Mouse (Mus musculus): ENCODE data around the gene 1700037H04Rik. TPM values are rescaled to one million over a fixed set of nuclear protein-coding genes. Genes with fewer than 3 reads are reported as not detected.
A peak's percentile ranks its signal among the peaks of the same experiment; 100 is the strongest.

The 1700037H04Rik gene
- polyA plus RNA-seq, 1 experiment from 2014 or later = 99.0 TPM

- H3K4me2 ChIP-seq = no peak overlapping the region
- peaks cover 5% of the 10 kb centered on the region for H3K4me1 ChIP-seq (replicated peaks)
- no peaks in the 10 kb centered on the region for H3K27me3 ChIP-seq
- ATAC-seq (ENCODE audit: low read depth) = no peak
- WGBS = 94% methylated on average over 8 of the region's 8 CpGs
- no peak overlapping the region for H3K4me3 ChIP-seq
- no peak overlapping the region for H3K27ac ChIP-seq (replicated peaks)
- no peaks in the 10 kb centered on the region for H3K9me3 ChIP-seq
- peaks cover 38% of the 10 kb centered on the region for H3K36me3 ChIP-seq
- no peak overlapping the region for H3K9ac ChIP-seq
These were observed 18.4 kb downstream of the 1700037H04Rik start for GRCm38 (mm10) chr2:131141336-131141986.

- no peak overlapping the region for H3K9ac ChIP-seq
- no peak overlapping the region for H3K4me3 ChIP-seq
- no peak overlapping the region for H3K4me2 ChIP-seq
- H3K4me1 ChIP-seq (replicated peaks) = peaks cover 5% of the 10 kb centered on the region
- H3K9me3 ChIP-seq = no peaks in the 10 kb centered on the region
- no peak for ATAC-seq (ENCODE audit: low read depth)
- H3K27ac ChIP-seq (replicated peaks) = no peak overlapping the region
- H3K27me3 ChIP-seq = no peaks in the 10 kb centered on the region
- peaks cover 29% of the 10 kb centered on the region for H3K36me3 ChIP-seq
- 83% methylated on average over 5 of the region's 5 CpGs for WGBS
These were observed 19.4 kb downstream of the 1700037H04Rik start for GRCm38 (mm10) chr2:131140533-131140905.

- no peak overlapping the region for H3K9ac ChIP-seq
- WGBS = 70% methylated on average over 5 of the region's 5 CpGs
- H3K4me2 ChIP-seq = no peak overlapping the region
- peaks cover 5% of the 10 kb centered on the region for H3K4me1 ChIP-seq (replicated peaks)
- no peaks in the 10 kb centered on the region for H3K9me3 ChIP-seq
- no peak for ATAC-seq (ENCODE audit: low read depth)
- H3K27me3 ChIP-seq = no peaks in the 10 kb centered on the region
- no peak overlapping the region for H3K4me3 ChIP-seq
- H3K27ac ChIP-seq (replicated peaks) = no peak overlapping the region
- H3K36me3 ChIP-seq = peaks cover 24% of the 10 kb centered on the region
These were observed 19.9 kb downstream of the 1700037H04Rik start for GRCm38 (mm10) chr2:131139886-131140532.

- Histone ChIP-seq H3K4me1 (replicated peaks) (peaks cover 5% of the 10 kb centered on the region), H3K9ac (no peak overlapping the region), H3K4me3 (no peak overlapping the region), H3K36me3 (peaks cover 16% of the 10 kb centered on the region), H3K27ac (replicated peaks) (no peak overlapping the region), H3K9me3 (no peaks in the 10 kb centered on the region), H3K4me2 (no peak overlapping the region), H3K27me3 (no peaks in the 10 kb centered on the region)
- 96% methylated on average over 5 of the region's 5 CpGs for WGBS
- no peak for ATAC-seq (ENCODE audit: low read depth)
These were observed 20.6 kb downstream of the 1700037H04Rik start for GRCm38 (mm10) chr2:131139287-131139686.

GRCm38 (mm10) chr2:131138760-131139159, 21.1 kb downstream of the 1700037H04Rik start:
- no peak for ATAC-seq (ENCODE audit: low read depth)
- Histone ChIP-seq H3K4me2 (no peak overlapping the region), H3K4me3 (no peak overlapping the region), H3K4me1 (replicated peaks) (peaks cover 5% of the 10 kb centered on the region), H3K36me3 (peaks cover 13% of the 10 kb centered on the region), H3K27me3 (no peaks in the 10 kb centered on the region), H3K9me3 (no peaks in the 10 kb centered on the region), H3K27ac (replicated peaks) (no peak overlapping the region), H3K9ac (no peak overlapping the region)
- whole genome bisulfite sequencing = 90% methylated on average over 7 of the region's 7 CpGs

GRCm38 (mm10) chr2:131138296-131138695, 21.6 kb downstream of the 1700037H04Rik start:
- H3K36me3 ChIP-seq = peaks cover 9% of the 10 kb centered on the region
- no peak for ATAC-seq (ENCODE audit: low read depth)
- WGBS = 85% methylated on average over 4 of the region's 4 CpGs

GRCm38 (mm10) chr2:131135521-131136139, 24.3 kb downstream of the 1700037H04Rik start:
- Histone ChIP-seq H3K9ac (no peak overlapping the region), H3K27ac (replicated peaks) (no peak overlapping the region), H3K4me2 (no peak overlapping the region), H3K9me3 (no peaks in the 10 kb centered on the region), H3K4me3 (no peak overlapping the region), H3K27me3 (no peaks in the 10 kb centered on the region), H3K36me3 (0 out of 2 replicates have a peak, but pooled peaks cover 3% of the 10 kb centered on the region), H3K4me1 (replicated peaks) (no peaks in the 10 kb centered on the region)
- WGBS = 69% methylated on average over 11 of the region's 11 CpGs
- ATAC-seq (ENCODE audit: low read depth) = no peak

More at GRCm38 (mm10) chr2:131138296-131138695, 21.6 kb downstream of the 1700037H04Rik start:
- no peak overlapping the region for H3K27ac ChIP-seq (replicated peaks)
- H3K4me1 ChIP-seq (replicated peaks) = peaks cover 5% of the 10 kb centered on the region
- H3K27me3 ChIP-seq = no peaks in the 10 kb centered on the region
- H3K9ac ChIP-seq = no peak overlapping the region
- H3K4me2 ChIP-seq = no peak overlapping the region
- no peak overlapping the region for H3K4me3 ChIP-seq
- H3K9me3 ChIP-seq = no peaks in the 10 kb centered on the region

GRCm38 (mm10) chr2:131134826-131135400, 25.0 kb downstream of the 1700037H04Rik start:
- peak overlapping the region; percentile 18; the same call in 1 of the 2 replicates for H3K27ac ChIP-seq (replicated peaks)
- WGBS = 82% methylated on average over 8 of the region's 8 CpGs

GRCm38 (mm10) chr2:131134381-131134780, 25.5 kb downstream of the 1700037H04Rik start:
- WGBS = 33% methylated on average over 1 of the region's 1 CpGs
- no peak overlapping the region for H3K9ac ChIP-seq
- no peak overlapping the region for H3K4me3 ChIP-seq
- 0 out of 2 replicates have a peak, but pooled peaks cover 3% of the 10 kb centered on the region for H3K36me3 ChIP-seq
- no peaks in the 10 kb centered on the region for H3K27me3 ChIP-seq
- no peaks in the 10 kb centered on the region for H3K9me3 ChIP-seq
- peak overlapping the region; percentile 18; the same call in 1 of the 2 replicates for H3K27ac ChIP-seq (replicated peaks)
- H3K4me1 ChIP-seq (replicated peaks) = no peaks in the 10 kb centered on the region
- ATAC-seq (ENCODE audit: low read depth) = no peak
- H3K4me2 ChIP-seq = no peak overlapping the region

More at GRCm38 (mm10) chr2:131134826-131135400, 25.0 kb downstream of the 1700037H04Rik start:
- Histone ChIP-seq H3K9ac (no peak overlapping the region), H3K36me3 (0 out of 2 replicates have a peak, but pooled peaks cover 3% of the 10 kb centered on the region), H3K4me1 (replicated peaks) (no peaks in the 10 kb centered on the region), H3K27me3 (no peaks in the 10 kb centered on the region), H3K4me2 (no peak overlapping the region), H3K4me3 (no peak overlapping the region), H3K9me3 (no peaks in the 10 kb centered on the region)
- ATAC-seq (ENCODE audit: low read depth) = no peak

- Histone ChIP-seq H3K9ac (no peak within 1 kb of the TSS), H3K4me1 (replicated peaks) (no peaks in the 10 kb centered on the region), H3K27ac (replicated peaks) (no peak within 1 kb of the TSS), H3K4me3 (no peak within 1 kb of the TSS), H3K9me3 (no peaks in the 10 kb centered on the region), H3K4me2 (no peak within 1 kb of the TSS), H3K27me3 (no peaks in the 10 kb centered on the region), H3K36me3 (no peaks in the 10 kb centered on the region)
- no peak for ATAC-seq (ENCODE audit: low read depth)
- WGBS = 88% methylated on average over 9 of the region's 9 CpGs
These were observed 26.8 kb downstream of the 1700037H04Rik start, which contains the start of gene Gm11037 for GRCm38 (mm10) chr2:131132930-131133547. TSS of gene Gm11037 (plus strand) at chr2:131133497.

GRCm38 (mm10) chr2:131132111-131132888, 27.6 kb downstream of the 1700037H04Rik start:
- no peaks in the 10 kb centered on the region for H3K27me3 ChIP-seq
- H3K27ac ChIP-seq (replicated peaks) = no peak overlapping the region
- 78% methylated on average over 10 of the region's 10 CpGs for WGBS
- H3K9me3 ChIP-seq = no peaks in the 10 kb centered on the region
- H3K4me3 ChIP-seq = no peak overlapping the region
- no peak overlapping the region for H3K4me2 ChIP-seq
- H3K9ac ChIP-seq = no peak overlapping the region
- peaks cover 4% of the 10 kb centered on the region for H3K4me1 ChIP-seq (replicated peaks)
- no peaks in the 10 kb centered on the region for H3K36me3 ChIP-seq
- no peak for ATAC-seq (ENCODE audit: low read depth)
